Mouse (Mus musculus): ENCODE measurements around the gene Bcl9. TPM values are rescaled to one million over a fixed set of nuclear protein-coding genes. Genes with fewer than 3 reads are reported as not detected.

Gene Bcl9
- polyA plus RNA-seq, 1 experiment from 2014 or later = 3.5 TPM

Other genes with a start within 250 kb of the Bcl9 start
- gene Acp6, start 139.1 kb downstream of the Bcl9 start, polyA plus RNA-seq (2015; fragmentation: Nextera tagmentation; extraction: Ambion mirVana) = 16.9 and 17.3 TPM in 2 replicates
- gene Olfr1402, start 124.1 kb upstream of the Bcl9 start, polyA plus RNA-seq (2015; fragmentation: Nextera tagmentation; extraction: Ambion mirVana) = not detected in 2 replicates